Mouse (Mus musculus) cerebellum, postnatal 25 days (tissue): ENCODE measurements around the gene Wwc2.
A peak's percentile ranks its signal among the peaks of the same experiment; 100 is the strongest.

ENCODE experiments used
- DNase-seq, 2 experiments: peaks; one replicate each; pipeline ENCODE4 v3.0.0; 2021; ENCODE audit warnings: mixed read lengths in 2 of 2

Wwc2 gene

DNA sequence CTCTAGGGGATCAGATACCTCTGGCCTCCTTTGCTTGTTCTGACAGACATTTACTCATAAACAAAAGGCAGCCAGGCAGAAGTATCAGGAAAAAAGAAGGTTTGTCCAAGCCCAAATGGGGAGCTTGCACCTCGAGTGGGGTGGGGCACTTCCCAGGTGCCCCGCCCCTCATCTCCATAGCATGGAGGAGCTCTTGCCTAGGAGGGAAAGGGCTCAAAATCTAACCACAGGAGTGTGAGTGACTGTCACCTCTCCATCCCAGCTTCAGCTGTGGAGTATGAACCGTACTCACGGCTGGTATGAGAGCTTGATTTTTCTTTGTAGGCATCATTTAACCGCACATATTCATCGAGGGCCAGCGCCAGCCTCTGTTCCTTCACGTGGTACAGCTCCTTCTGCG lies 90.4 kb downstream of the Wwc2 start:
- DNase-seq, result no peak

- DNase-seq, result no peak
Measured at GRCm38 (mm10) chr8:47899891-47900290, 90.8 kb downstream of the Wwc2 start.

DNA sequence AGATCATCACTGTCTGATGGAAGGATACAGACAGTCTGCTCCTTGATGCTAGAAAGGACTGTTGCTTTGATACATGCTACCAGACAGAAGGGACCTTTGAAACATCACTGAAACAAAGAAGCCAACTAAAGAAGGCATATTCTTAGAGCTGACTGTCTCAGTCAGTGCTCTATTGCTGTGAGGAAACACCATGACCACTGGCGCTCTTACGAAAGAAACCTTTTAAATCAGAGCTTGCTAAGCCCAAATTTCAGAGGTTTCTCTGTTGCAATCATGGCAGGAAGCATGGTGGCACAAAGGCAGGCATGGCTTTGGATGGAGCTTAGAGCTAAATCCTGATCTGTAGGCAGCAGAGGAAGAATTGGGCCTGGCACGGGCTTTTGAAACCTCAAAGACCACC lies 98.3 kb downstream of the Wwc2 start:
- no peak for DNase-seq

DNA sequence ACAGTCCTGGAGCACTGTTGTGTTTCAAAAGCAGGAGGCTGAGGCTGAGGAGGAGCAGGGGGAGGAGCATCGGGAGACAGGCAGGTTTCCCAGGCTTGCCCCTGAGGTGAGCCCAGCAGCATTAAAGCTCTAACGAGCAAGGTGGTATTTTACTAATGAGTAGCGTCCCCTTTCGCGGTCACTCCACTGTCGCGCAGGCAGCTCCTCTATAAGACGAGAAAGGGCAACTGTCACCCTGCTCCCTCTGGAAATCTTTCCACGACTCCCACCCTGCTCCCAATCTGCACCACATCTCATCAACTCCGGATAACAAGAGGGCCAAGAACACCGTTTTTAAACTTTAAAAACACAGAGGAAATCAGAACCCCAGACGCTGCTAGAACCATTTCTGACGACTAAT lies 99.1 kb downstream of the Wwc2 start:
- no peak for DNase-seq

DNA sequence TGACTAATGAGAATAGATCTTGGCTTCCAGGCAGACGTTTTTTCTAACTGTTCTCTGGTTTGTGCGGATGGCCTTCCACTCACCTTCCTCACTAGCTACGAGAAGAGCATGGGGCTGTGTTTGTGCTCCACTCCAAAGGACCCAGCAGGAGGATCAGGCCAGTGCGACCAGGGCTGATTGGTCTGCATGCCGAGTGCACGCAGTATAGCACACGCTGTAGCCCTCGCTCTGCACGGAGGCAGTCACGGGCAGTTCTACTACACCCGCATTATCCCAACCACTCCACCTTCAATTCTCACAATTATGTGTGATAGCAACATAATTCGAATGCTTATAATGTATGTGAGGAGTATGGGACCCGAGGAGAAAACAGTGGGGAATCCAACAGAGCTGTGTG lies 99.9 kb downstream of the Wwc2 start:
- DNase-seq, result no peak

DNA sequence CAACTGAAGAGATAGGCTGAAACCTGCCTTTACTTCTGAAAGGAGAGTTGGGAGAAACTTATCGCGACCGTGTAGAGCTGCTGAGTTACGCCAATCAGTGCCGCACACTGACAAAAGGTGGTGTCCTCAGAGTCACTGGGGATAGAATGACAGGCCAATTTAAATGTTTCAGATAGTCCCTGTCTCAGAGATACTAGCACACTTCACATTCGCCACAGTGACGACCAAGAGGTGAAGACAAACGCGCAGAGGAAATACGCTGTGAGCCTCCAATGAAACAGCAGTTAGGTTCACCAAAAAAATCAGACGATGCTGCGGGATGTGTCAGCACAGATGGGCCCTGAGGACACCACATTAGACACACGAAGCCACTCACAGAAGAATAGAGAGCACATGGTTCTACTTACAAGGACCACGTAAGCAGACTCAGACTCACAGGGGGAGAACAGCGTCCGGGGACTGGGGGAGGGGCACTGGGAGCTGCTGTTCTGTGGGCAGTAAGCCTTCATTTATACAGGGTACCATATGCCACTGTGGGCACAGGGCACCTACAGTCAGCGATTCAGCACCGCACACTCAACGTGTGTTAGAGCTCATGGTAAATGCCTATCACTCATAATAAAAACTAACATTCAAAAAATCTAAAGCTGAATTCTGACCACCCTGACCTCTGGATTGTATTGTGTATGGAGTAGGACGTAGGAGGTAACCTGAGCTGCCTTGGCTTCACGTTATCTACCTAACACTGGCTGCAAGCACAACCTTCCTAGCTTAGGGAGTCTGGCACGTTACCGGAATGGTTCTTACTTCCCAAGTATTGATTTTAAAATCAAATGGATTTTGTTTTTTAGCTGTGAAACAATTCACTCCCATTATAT lies 100.5 kb downstream of the Wwc2 start:
- DNase-seq, result no peak

DNA sequence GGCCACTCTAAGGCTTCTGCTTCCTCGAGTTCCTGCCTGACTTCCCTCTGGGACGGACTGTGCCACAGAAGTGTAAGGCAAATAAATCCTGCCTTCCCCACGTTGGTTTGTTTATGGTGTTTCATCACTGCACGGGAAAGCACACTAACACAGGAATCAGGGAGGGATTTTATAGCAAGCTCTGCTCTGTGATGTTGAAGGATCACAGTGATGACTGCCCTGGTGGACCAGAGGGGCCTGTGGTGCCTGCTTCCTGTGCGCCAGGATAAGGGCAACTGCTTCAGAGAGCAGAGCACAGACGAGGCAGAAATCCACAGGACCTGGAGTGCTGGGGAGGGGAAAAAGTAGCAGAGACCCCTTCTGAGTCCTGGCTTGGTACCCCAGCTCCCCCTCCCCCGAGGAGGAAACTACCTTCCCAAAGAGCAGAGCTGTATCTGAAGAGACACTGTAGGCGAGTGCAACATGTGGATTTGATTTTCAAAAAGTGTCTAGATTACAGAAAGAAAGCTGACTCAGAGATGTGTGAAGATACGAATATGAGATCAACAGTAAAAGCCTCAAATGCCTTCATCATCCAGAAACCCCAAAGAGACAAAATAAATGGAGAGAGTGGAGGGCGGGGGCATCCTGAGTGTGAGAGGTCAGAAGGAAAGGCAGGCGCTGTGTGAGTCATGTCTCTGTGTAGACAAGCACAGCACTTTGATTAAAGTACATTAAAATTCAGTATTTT lies 101.7 kb downstream of the Wwc2 start:
- DNase-seq, result no peak

- DNase-seq, result no peak
Measured at GRCm38 (mm10) chr8:47884306-47884705, 106.4 kb downstream of the Wwc2 start.

DNA sequence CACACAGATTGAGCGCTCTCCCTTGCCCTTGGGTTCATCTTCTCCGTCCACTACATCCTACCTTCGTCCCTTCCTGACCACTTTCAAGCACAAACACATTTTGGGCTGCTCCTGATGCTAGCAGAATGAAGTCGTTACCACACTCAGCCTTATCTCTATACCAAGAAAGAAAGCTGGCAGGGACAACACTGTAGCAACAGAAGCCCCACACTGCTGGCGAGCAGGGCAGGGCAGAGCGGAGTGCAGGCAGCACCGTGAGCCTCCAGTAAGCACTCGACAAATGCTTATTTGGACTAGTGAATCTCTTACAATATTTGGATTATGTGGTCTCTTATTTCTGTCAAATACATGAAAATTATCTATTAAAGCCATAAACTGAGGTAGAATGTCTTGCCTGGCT lies 107.0 kb downstream of the Wwc2 start:
- DNase-seq, result no peak

DNA sequence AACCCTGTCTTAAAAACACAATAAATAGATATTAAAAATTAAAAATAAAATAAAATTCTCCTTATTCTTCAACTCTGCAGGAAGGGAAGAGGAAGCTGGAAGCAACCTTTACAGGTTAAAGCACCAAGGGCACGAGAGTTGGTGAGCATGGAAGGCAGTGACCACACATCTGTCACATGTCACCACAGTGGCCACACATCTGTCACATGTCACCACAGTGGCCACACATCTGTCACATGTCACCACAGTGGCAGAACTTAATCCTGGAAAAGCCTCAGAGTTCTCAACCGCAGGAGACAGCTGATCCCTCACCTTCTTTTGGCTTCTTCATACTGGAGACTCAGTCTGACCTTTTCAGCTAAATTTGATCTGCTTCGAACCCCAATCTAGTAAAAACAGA lies 112.2 kb downstream of the Wwc2 start:
- DNase-seq, result no peak

GRCm38 (mm10) chr8:47875865-47876264 lies 114.9 kb downstream of the Wwc2 start:
- DNase-seq, result no peak

DNA sequence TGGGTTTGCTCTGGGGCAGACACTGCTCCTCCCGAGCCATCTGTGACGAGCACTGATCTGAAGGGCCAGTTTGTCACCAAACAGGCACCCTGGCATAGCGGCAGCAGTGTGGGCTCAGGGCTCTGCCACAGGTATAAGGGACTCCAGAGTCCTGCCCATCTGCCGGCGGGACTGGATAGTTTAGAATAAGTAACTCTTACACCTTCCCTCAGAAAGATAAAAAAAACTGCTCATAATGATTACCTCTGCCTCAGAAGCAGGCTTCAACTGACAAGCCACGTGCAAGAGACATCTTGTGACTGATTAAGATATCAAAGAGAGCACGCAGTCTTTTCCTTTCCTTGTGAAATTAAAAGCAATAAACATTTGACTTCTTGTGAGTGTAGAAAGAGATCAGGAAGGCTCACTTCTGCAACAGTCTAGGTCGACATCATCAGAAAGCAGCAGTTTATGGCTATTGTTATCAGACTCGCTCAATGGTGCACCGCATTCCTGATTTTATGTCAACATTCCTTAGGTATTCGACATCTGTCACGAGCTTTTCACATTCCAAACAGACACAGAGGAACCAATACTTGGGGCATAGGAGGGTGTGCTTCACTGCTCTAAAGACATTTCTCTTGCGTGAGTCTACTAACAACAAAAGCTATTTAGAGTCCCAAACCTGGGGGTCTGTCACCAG lies 116.1 kb downstream of the Wwc2 start:
- DNase-seq, result no peak

- peak in 1 of 2 experiments; percentile 43 for DNase-seq
Measured at GRCm38 (mm10) chr8:47872361-47873107, 118.2 kb downstream of the Wwc2 start.

- DNase-seq, result peak; percentile 83 to 91
Measured at GRCm38 (mm10) chr8:47867067-47867466, 123.7 kb downstream of the Wwc2 start.

DNA sequence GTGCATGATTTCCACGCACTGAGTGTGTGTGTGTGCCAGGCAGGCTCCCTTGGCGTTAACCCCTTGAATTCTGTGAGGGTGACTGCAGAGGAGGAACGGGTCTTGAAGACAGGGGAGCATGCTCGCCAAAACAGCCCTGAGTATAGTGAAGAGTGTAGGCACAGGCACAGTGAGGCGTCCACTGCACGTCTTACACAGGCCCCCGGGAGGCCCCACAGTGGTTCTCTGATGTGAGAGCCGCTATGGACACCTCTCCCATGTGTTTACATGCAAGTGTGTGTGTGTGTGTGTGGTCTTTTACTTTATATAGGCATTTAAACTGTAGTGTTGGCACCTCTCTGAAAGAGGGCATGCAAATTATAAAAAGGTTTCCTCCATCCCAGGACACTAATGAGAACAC lies 124.2 kb downstream of the Wwc2 start:
- DNase-seq, result no peak

DNA sequence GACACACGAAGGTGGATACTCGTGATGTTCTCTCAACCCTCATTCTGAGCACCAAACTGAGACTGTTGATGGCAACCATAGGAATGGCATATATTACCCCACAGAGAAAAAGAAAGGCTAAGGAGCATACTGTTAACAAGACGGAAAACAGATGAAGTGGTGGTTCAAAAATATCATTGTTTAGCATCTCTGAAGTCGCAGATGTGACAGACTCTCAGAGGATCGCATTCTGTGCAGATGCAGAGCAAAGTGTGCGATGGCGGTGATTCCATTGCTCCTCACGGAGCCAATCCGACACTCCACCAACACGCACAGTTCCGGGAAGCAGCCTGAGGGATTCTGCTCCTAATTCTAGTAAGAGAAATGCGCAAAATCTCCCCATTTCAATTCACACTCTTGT lies 131.5 kb downstream of the Wwc2 start:
- no peak for DNase-seq

GRCm38 (mm10) chr8:47853356-47853755 lies 137.4 kb downstream of the Wwc2 start:
- no peak for DNase-seq

- DNase-seq, result no peak
Measured at GRCm38 (mm10) chr8:47852737-47853136, 138.0 kb downstream of the Wwc2 start.

DNA sequence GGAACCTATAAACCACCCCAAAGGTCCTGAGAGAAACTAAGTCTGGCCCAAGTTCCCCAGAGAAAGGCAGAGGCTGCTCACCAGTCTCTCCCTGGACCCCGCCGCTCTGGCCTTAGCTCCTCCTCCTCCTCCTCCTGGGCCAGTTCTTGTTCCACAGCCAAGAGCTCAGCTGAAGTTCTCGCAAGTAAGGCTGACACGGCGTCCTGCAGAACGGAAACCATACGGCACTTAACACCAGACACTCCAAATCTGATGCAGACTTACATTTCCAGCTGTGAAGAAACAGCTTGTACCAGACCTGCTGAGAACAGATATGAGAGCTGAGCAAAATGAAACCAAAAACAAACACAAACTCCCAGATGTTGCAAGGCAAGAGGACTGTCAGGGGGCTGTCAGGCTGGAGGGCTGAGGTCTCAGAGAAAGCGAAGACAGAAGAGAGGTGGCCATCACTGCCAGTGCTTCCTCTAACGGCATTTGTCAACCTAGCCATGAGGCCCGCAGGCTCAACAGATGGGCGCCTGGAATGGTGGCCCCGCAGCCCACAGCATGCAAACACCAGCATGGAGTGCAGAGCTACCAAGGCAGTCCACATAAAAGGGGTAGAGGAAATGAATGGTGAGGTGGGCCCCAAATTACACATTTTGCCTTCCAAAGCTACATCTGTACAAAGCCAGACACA lies 138.8 kb downstream of the Wwc2 start:
- DNase-seq, result peak; percentile 24 to 27

DNA sequence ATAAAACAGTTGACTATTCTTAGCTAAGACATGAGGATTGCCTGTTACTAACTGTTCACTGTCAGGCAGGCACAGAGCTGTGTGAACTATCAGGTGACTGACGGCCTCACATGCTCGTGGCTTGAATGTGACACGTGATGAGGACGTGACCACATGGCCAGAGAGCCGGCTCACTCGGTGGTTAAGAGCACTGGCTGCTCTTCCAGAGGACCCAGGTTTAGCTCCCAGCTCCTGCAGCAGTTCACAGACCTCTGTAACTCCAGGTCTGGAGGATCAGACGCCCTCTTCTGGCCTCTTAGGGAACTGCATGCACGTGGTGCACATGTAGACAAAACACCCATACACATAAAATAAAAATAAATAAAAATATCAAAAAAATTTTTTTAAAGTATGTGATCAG lies 140.9 kb downstream of the Wwc2 start:
- no peak for DNase-seq

DNA sequence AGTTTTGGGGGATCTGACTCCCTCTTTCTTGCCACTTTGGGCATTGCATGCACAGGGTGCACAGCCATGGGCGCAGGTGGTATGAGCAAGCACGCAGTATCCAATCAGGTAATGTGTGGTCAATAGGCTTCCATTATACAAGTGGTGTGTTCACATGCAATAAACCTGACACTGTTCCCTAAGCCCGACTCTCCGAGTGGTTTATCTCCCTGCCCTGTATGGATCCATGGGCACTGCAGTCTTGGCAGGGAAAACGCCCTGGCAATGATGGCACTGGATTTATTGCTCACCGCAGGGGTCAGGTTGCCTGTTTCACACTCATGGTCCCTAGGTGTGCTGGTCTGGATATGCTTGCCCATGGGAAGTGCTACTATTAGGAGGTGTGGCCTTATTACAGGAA lies 142.8 kb downstream of the Wwc2 start:
- no peak for DNase-seq

DNA sequence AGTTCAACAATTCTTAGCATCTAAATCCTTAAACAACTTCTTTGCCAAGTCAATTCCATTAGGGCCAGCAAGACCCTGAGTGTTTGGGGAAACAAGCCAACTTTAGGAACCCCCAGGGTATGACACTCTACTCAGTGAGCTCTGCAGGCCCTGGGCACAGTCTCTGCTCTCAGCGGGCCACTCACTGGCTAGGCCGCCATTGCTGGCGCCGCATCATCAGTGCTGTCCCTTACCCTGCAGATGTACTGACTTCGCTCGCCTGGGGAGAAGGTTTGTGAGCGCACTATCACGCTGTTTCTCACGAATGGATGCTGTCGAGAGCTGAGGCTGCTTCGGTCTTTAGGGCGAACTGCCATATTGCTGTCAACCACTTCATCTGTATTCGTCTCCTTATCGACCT lies 143.6 kb downstream of the Wwc2 start:
- DNase-seq, result peak in 1 of 2 experiments; percentile 21
